Mouse (Mus musculus) hindbrain, embryonic 15.5 days (tissue): ENCODE measurements around the gene Hamp2. TPM values are rescaled to one million over a fixed set of nuclear protein-coding genes. Genes with fewer than 3 reads are reported as not detected.

Experiments
- ATAC-seq: fragments of 200-750 bp; cut with Nextera tagmentation; 2 replicates; pipeline ENCODE4 v1.8.0; 2017; ENCODE audit warnings: low read depth, moderate number of reproducible peaks, moderate TSS enrichment; ENCODE audit not compliant: low FRiP score
- H3K27ac ChIP-seq: fragments of 300-500 bp; sonication (generic); replicated peaks from 2 replicates; pipeline ENCODE4 v1.5.1; 2015; ENCODE audit warnings: mild to moderate bottlenecking, inconsistent platforms
- H3K27me3 ChIP-seq: fragments of 300-500 bp; sonication (generic); 2 replicates; pipeline ENCODE4 v1.6.1; 2015; ENCODE audit warnings: control low read depth, inconsistent platforms
- H3K36me3 ChIP-seq: fragments of 300-500 bp; sonication (generic); 2 replicates; pipeline ENCODE4 v1.6.1; 2015; ENCODE audit warnings: control low read depth, inconsistent platforms
- H3K4me1 ChIP-seq: fragments of 300-500 bp; sonication (generic); replicated peaks from 2 replicates; pipeline ENCODE4 v1.6.1; 2015; ENCODE audit warnings: control low read depth, inconsistent platforms
- H3K4me2 ChIP-seq: fragments of 300-500 bp; sonication (generic); 2 replicates; pipeline ENCODE4 v1.6.1; 2015; ENCODE audit warnings: moderate library complexity, mild to moderate bottlenecking, inconsistent platforms
- H3K4me3 ChIP-seq: fragments of 300-500 bp; sonication (generic); 2 replicates; pipeline ENCODE4 v1.5.1; 2015; ENCODE audit warnings: mild to moderate bottlenecking, inconsistent platforms
- H3K9ac ChIP-seq: fragments of 300-500 bp; sonication (generic); 2 replicates; pipeline ENCODE4 v1.6.1; 2015; ENCODE audit warnings: inconsistent platforms
- H3K9me3 ChIP-seq: fragments of 300-500 bp; sonication (generic); 2 replicates; pipeline ENCODE4 v1.6.1; 2016; ENCODE audit warnings: control low read depth, inconsistent platforms
- WGBS: fragments of 180-500 bp; shearing (Covaris S2); methylation state at CpG from one replicate; pipeline ENCODE4 v1.1.7; 2015; 5-methylcytosine and 5-hydroxymethylcytosine counted together
- polyA plus RNA-seq: library from polyadenylated mRNA; unstranded; fragments of >200 nt; fragmentation: Nextera tagmentation; extraction: Ambion mirVana; gene quantifications from 2 replicates; pipeline ENCODE4 v1.2.1, GENCODE M21; 2015

Gene Hamp2
- polyA plus RNA-seq, 1 experiment from 2014 or later, result not detected

DNA sequence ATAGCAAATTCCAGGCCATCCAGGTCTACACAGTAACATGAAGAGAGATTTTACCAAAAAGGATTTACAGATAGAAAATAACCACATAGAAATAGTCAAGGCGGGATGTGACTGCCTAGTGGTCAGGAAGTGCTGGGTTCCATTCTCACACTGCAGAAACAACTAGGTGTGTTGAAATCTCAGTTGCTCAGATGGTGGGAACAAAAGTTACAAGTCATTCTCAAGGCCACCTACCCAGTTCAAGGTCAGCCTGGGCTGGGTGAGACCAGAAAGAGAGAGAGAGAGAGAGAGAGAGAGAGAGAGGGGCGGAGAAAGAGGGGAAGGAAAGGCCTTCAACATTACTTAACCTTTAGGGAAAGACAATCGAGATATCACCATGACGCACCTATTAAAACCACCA is 37.6 kb downstream of the Hamp2 start:
- Histone ChIP-seq H3K4me2 (no peak overlapping the region), H3K9ac (no peak overlapping the region), H3K9me3 (no peaks in the 10 kb centered on the region), H3K27me3 (no peaks in the 10 kb centered on the region), H3K4me3 (no peak overlapping the region), H3K36me3 (no peaks in the 10 kb centered on the region), H3K27ac (no peak overlapping the region), H3K4me1 (no peaks in the 10 kb centered on the region)
- 87% methylated on average over 4 of the region's 4 CpGs for WGBS
- ATAC-seq, result no peak

DNA sequence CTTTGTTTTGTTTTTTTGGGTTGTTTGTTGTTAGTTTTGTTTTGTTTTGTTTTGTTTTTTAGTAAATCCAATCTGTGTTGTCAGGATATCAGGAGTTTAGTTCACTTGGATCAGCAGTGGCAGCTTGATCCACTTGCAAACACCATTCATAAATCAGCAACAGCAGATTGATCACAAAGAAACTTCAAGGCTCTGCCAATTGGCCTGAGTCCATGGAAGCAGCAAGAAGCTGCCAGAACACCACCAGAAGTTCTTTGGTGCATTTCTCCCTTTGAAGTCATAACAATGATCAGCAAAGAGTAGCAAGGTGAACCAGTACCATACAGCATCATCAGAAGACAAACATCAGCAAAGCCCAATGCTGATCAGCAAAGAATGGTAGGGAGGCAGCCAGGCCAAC is 40.4 kb downstream of the Hamp2 start:
- Histone ChIP-seq H3K27ac (no peak overlapping the region), H3K9me3 (no peaks in the 10 kb centered on the region), H3K4me3 (no peak overlapping the region), H3K4me1 (no peaks in the 10 kb centered on the region), H3K27me3 (no peaks in the 10 kb centered on the region), H3K9ac (no peak overlapping the region), H3K4me2 (no peak overlapping the region), H3K36me3 (no peaks in the 10 kb centered on the region)
- no peak for ATAC-seq

DNA sequence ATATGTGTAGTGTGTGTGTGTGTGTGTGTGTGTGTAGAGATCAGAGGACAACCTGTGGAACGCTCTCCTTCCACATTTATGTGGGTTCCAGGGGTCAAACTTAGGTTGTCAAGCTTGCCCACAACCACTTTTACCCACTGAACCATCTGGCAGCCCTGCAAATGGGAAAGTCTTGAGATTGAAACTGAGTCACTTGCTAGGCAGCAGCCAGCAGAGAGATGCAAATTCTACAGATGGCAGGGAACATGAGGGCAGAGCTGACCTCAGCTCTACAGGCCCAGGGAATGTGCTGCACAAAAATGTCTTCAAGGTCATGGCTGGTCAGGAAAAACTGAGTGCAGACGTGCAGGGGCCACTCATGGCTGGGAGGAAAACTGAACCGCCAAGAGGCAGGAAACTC is 43.1 kb downstream of the Hamp2 start:
- no peaks in the 10 kb centered on the region for H3K4me1 ChIP-seq
- H3K9ac ChIP-seq, result no peak overlapping the region
- no peaks in the 10 kb centered on the region for H3K27me3 ChIP-seq
- no peak overlapping the region for H3K27ac ChIP-seq
- no peak for ATAC-seq
- H3K9me3 ChIP-seq, result no peaks in the 10 kb centered on the region
- no peaks in the 10 kb centered on the region for H3K36me3 ChIP-seq
- 84% methylated on average over 3 of the region's 3 CpGs for WGBS
- H3K4me2 ChIP-seq, result no peak overlapping the region
- no peak overlapping the region for H3K4me3 ChIP-seq

DNA sequence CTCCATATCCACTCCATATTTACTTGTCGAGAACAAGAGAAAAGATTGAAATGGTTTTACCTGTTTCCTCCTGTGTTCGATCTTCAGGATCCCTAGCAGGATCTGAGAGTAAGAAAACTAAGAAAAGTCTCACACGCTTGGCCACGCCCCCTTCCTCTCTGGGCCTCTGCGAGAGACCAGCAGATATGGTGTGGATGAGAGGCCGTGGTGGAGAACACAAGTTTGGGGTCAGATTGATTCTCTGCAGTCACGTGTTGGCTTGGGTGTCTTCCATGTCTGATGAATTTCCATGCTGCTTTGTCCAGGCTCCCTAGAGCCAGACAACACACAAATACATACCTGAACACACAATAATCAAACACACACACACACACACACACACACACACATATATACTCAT is 44.3 kb downstream of the Hamp2 start, which contains the start of gene Cd22:
Gene Cd22, minus strand, starts transcription at position 167 of the 400 bp plus-strand sequence.
- Histone ChIP-seq H3K27me3 (no peaks in the 10 kb centered on the region), H3K36me3 (no peaks in the 10 kb centered on the region), H3K4me3 (no peak within 1 kb of the TSS), H3K9ac (no peak within 1 kb of the TSS), H3K4me1 (no peaks in the 10 kb centered on the region), H3K4me2 (no peak within 1 kb of the TSS), H3K27ac (no peak within 1 kb of the TSS), H3K9me3 (no peaks in the 10 kb centered on the region)
- no peak for ATAC-seq
- 76% methylated on average over 7 of the region's 7 CpGs for WGBS

DNA sequence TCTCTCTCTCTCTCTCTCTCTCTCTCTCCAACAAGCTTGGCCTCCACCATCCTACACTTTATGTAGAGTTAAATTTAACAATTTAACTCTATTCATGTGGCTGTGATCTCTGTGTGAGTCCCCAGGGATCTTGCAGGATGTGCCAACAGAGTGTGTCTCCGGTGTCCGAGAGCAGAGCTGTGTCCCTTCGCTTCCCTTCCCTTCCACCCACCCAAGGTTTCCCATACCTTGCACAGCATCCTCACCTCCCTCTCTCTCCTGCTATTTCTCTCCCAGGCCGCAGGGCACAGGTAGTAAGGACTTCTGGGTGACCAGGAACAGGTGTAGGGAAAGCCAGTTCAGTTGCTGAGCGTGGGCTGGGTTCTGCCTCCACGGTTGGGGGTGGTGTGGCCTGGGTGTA is 45.5 kb downstream of the Hamp2 start:
- Histone ChIP-seq H3K4me2 (no peak overlapping the region), H3K27ac (no peak overlapping the region), H3K27me3 (no peaks in the 10 kb centered on the region), H3K4me3 (no peak overlapping the region), H3K36me3 (no peaks in the 10 kb centered on the region), H3K9ac (no peak overlapping the region), H3K4me1 (no peaks in the 10 kb centered on the region), H3K9me3 (no peaks in the 10 kb centered on the region)
- ATAC-seq, result no peak
- WGBS, result 89% methylated on average over 6 of the region's 6 CpGs

DNA sequence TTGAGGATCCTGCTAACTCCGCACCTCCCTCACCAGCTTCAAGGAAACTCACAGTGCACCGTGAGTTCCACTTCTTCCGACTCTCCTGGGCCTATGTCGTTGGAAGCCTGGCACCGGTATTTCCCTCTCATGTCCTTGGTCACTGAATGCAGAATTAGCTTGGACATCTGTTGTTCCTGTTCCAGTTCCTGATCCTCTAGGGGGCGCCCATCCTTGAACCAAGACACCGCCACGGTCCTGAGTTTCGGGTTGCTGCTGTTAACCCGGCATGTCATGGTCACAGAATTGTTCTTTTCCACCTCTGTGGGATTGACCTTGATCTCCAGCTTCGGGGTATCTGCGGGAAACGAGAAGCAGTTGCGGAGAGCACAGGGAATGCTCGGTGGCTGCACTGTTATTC is 51.4 kb downstream of the Hamp2 start:
- Histone ChIP-seq H3K36me3 (no peaks in the 10 kb centered on the region), H3K9ac (no peak overlapping the region), H3K27ac (no peak overlapping the region), H3K4me2 (peak overlapping the region; percentile 44), H3K27me3 (no peaks in the 10 kb centered on the region), H3K9me3 (no peaks in the 10 kb centered on the region), H3K4me1 (no peaks in the 10 kb centered on the region), H3K4me3 (peak overlapping the region; percentile 13; the same call in 1 of the 2 replicates)
- ATAC-seq, result no peak
- WGBS, result 19% methylated on average over 15 of the region's 15 CpGs

Other genes with a start within 250 kb of the Hamp2 start
- not detected in 2 replicates for gene 2200002J24Rik, start 225.8 kb downstream of the Hamp2 start, polyA plus RNA-seq
- 3.1 and 3.3 TPM in 2 replicates for gene Atp4a, start 212.5 kb downstream of the Hamp2 start, polyA plus RNA-seq
- gene Tmem147, start 195.1 kb downstream of the Hamp2 start, polyA plus RNA-seq, result 273 and 284 TPM in 2 replicates
- 0.79 and 1.4 TPM in 2 replicates for gene Gapdhs, start 181.0 kb downstream of the Hamp2 start, polyA plus RNA-seq
- gene Sbsn, start 173.2 kb downstream of the Hamp2 start, polyA plus RNA-seq, result 2.2 TPM in 2 replicates
- 2.0 and 3.0 TPM in 2 replicates for gene Dmkn, start 160.9 kb downstream of the Hamp2 start, polyA plus RNA-seq
- 0.52 and 2.8 TPM in 2 replicates for gene Krtdap, start 136.8 kb downstream of the Hamp2 start, polyA plus RNA-seq
- gene Ffar2, start 100.9 kb downstream of the Hamp2 start, polyA plus RNA-seq, result 0.21 TPM in 1 of 2 replicates, not detected in the other
- 0.13 TPM in 1 of 2 replicates, not detected in the other for gene Ffar3, start 68.5 kb downstream of the Hamp2 start, polyA plus RNA-seq
- not detected in 2 replicates for gene Ffar1, start 63.1 kb downstream of the Hamp2 start, polyA plus RNA-seq
- gene Cd22, start 44.3 kb downstream of the Hamp2 start, polyA plus RNA-seq, result 0.35 TPM in 1 of 2 replicates, not detected in the other
- gene Mag, start 9.8 kb downstream of the Hamp2 start, polyA plus RNA-seq, result 4.1 and 5.0 TPM in 2 replicates
- not detected in 2 replicates for gene Hamp, start 19.4 kb upstream of the Hamp2 start, polyA plus RNA-seq
- 27.3 and 29.3 TPM in 2 replicates for gene Usf2, start 32.1 kb upstream of the Hamp2 start, polyA plus RNA-seq
- gene Lsr, start 48.8 kb upstream of the Hamp2 start, polyA plus RNA-seq, result 24.3 and 24.4 TPM in 2 replicates
- gene Fam187b, start 49.1 kb upstream of the Hamp2 start, polyA plus RNA-seq, result 0.69 and 1.1 TPM in 2 replicates
- 19.2 and 26.8 TPM in 2 replicates for gene Fxyd5, start 117.8 kb upstream of the Hamp2 start, polyA plus RNA-seq
- 265 and 282 TPM in 2 replicates for gene Fxyd7, start 126.8 kb upstream of the Hamp2 start, polyA plus RNA-seq
- 46.2 and 55.7 TPM in 2 replicates for gene Fxyd1, start 132.5 kb upstream of the Hamp2 start, polyA plus RNA-seq
- 0.57 and 1.0 TPM in 2 replicates for gene Lgi4, start 134.7 kb upstream of the Hamp2 start, polyA plus RNA-seq
- 0.31 TPM in 1 of 2 replicates, not detected in the other for gene Fxyd3, start 152.0 kb upstream of the Hamp2 start, polyA plus RNA-seq
- gene Hpn, start 190.6 kb upstream of the Hamp2 start, polyA plus RNA-seq, result 0.51 and 0.56 TPM in 2 replicates
- gene Scn1b, start 202.3 kb upstream of the Hamp2 start, polyA plus RNA-seq, result 16.5 and 18.7 TPM in 2 replicates
- gene Gramd1a, start 231.2 kb upstream of the Hamp2 start, polyA plus RNA-seq, result 212 and 233 TPM in 2 replicates